Mouse (Mus musculus) neural tube, embryonic 11.5 days (tissue): ENCODE data around the gene Gm10273. TPM values are rescaled to one million over a fixed set of nuclear protein-coding genes. Genes with fewer than 3 reads are reported as not detected.
"Not testable (repeated sequence)": the region's sequence is repeated elsewhere in the genome, so short reads cannot be mapped to it uniquely, and the experiment has no call there.

Experiments
- ATAC-seq: fragments of 200-750 bp; cut with Nextera tagmentation; 2 replicates; pipeline ENCODE4 v1.8.0; 2017; ENCODE audit warnings: moderate number of reproducible peaks, mild to moderate bottlenecking, moderate TSS enrichment, moderate library complexity; ENCODE audit not compliant: insufficient read depth, low FRiP score, low TSS enrichment
- DNase-seq: peaks from one replicate; pipeline ENCODE4 v3.0.0-alpha.2; 2015; ENCODE audit warnings: low spot score
- H3K27ac ChIP-seq: fragments of 300-500 bp; sonication (generic); 2 replicates; pipeline ENCODE4 v1.5.1; 2014; ENCODE audit warnings: low read depth, mild to moderate bottlenecking, low read length
- H3K27me3 ChIP-seq: fragments of 300-500 bp; sonication (generic); 2 replicates; pipeline ENCODE4 v1.6.1; 2014; ENCODE audit warnings: mild to moderate bottlenecking, low read length, mixed read lengths; ENCODE audit not compliant: control insufficient read depth, insufficient read depth
- H3K36me3 ChIP-seq: fragments of 300-500 bp; sonication (generic); 2 replicates; pipeline ENCODE4 v1.6.1; 2014; ENCODE audit warnings: mild to moderate bottlenecking, low read length, moderate library complexity, mixed read lengths; ENCODE audit not compliant: control insufficient read depth, insufficient read depth
- H3K4me1 ChIP-seq: fragments of 300-500 bp; sonication (generic); 2 replicates; pipeline ENCODE4 v1.6.1; 2014; ENCODE audit warnings: low read length, mixed read lengths; ENCODE audit not compliant: control insufficient read depth, insufficient read depth
- H3K4me2 ChIP-seq: fragments of 300-500 bp; sonication (generic); 2 replicates; pipeline ENCODE4 v1.6.1; 2014; ENCODE audit warnings: low read depth, mild to moderate bottlenecking, moderate library complexity
- H3K4me3 ChIP-seq: fragments of 300-500 bp; sonication (generic); 2 replicates; pipeline ENCODE4 v1.5.1; 2014; ENCODE audit warnings: low read depth, low read length
- H3K9ac ChIP-seq: fragments of 300-500 bp; sonication (generic); 2 replicates; pipeline ENCODE4 v1.6.1; 2014; ENCODE audit warnings: mild to moderate bottlenecking, low read length
- H3K9me3 ChIP-seq: fragments of 300-500 bp; sonication (generic); 2 replicates; pipeline ENCODE4 v1.6.1; 2016; ENCODE audit warnings: low read length; ENCODE audit not compliant: control insufficient read depth
- WGBS: fragments of 180-500 bp; shearing (Covaris S2); extraction: QIAGEN DNeasy Blood & Tissue Kit; methylation state at CpG from one replicate; pipeline ENCODE4 v1.1.7; 2014; 5-methylcytosine and 5-hydroxymethylcytosine counted together
- polyA plus RNA-seq: library from polyadenylated mRNA; unstranded; fragments of >200 nt; fragmentation: Nextera tagmentation; extraction: Ambion mirVana; gene quantifications from 2 replicates; pipeline ENCODE4 v1.2.1, GENCODE M21; 2014

Gene Gm10273
- 2.4 and 16.1 TPM in 2 replicates for polyA plus RNA-seq

DNA sequence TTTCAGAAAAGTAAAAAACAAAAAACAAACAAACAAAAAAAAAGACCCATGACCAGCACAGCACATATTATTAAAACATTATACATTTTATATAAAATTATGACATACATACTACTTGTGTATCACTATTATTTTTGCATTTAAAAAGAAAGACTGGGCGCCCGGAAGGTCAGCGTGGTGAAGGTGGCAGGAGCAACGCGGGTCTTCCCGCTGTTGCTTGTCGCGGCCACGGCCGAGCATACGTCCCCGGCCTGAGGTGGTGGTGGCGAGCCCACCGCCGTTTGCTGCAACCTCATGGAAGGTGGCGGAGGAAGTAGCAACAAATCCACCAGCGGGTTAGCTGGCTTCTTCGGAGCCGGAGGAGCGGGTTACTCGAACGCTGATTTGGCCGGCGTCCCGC lies at the start of gene Gm10273:
Gm10273 (plus strand) TSS at position 172 of the 400 bp plus-strand sequence.
- H3K9ac ChIP-seq, ATAC-seq, H3K36me3 ChIP-seq, H3K27me3 ChIP-seq, H3K4me3 ChIP-seq, H3K4me2 ChIP-seq, DNase-seq, H3K27ac ChIP-seq, H3K9me3 ChIP-seq, H3K4me1 ChIP-seq: not testable (repeated sequence)
- 91% methylated on average over 10 of the region's 25 CpGs for WGBS

GRCm38 (mm10) chr10:59346560-59346959 lies 48.9 kb upstream of the Gm10273 start:
- Histone ChIP-seq H3K27ac (no peak overlapping the region), H3K4me3 (no peak overlapping the region), H3K4me2 (no peak overlapping the region), H3K9ac (no peak overlapping the region), H3K4me1 (no peaks in the 10 kb centered on the region), H3K9me3 (no peaks in the 10 kb centered on the region), H3K36me3 (peaks cover 19% of the 10 kb centered on the region), H3K27me3 (no peaks in the 10 kb centered on the region)
- ATAC-seq (no peak), DNase-seq (no peak)
- 96% methylated on average over 2 of the region's 2 CpGs for WGBS

GRCm38 (mm10) chr10:59348200-59348599 lies 47.2 kb upstream of the Gm10273 start:
- Histone ChIP-seq H3K27ac (no peak overlapping the region), H3K4me1 (no peaks in the 10 kb centered on the region), H3K4me2 (no peak overlapping the region), H3K9me3 (no peaks in the 10 kb centered on the region), H3K9ac (no peak overlapping the region), H3K36me3 (peaks cover 21% of the 10 kb centered on the region), H3K4me3 (no peak overlapping the region), H3K27me3 (no peaks in the 10 kb centered on the region)
- no peak for DNase-seq
- no peak for ATAC-seq
- WGBS, result 94% methylated on average over 9 of the region's 9 CpGs

DNA sequence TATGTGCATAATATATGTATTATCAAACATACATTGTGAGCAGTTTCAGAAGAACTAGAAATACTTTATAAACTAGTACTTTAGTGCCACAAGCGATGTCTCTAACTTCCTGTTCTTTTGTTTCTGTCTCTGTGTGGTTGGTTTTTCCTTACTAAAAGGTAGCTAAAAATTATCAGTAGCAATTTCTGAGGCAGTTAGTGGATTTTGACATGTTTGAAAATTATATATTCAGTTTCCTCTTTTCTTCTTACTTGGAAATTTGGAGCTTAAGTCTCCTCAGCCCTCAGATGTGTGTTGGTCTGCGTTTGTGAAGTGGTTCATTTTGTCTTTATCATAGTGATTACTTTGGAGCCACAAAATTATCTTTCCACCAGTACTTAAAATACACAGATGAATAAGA lies 45.9 kb upstream of the Gm10273 start:
- Histone ChIP-seq H3K4me2 (no peak overlapping the region), H3K27me3 (no peaks in the 10 kb centered on the region), H3K4me1 (no peaks in the 10 kb centered on the region), H3K9ac (no peak overlapping the region), H3K4me3 (no peak overlapping the region), H3K27ac (no peak overlapping the region), H3K9me3 (no peaks in the 10 kb centered on the region), H3K36me3 (peaks cover 21% of the 10 kb centered on the region)
- 96% methylated on average over 2 of the region's 2 CpGs for WGBS
- ATAC-seq (no peak), DNase-seq (no peak)

GRCm38 (mm10) chr10:59353065-59353464 lies 42.4 kb upstream of the Gm10273 start:
- DNase-seq (no peak), ATAC-seq (no peak)
- no peak overlapping the region for H3K4me2 ChIP-seq
- no peak overlapping the region for H3K9ac ChIP-seq
- WGBS, result 45% methylated on average over 1 of the region's 1 CpGs
- no peaks in the 10 kb centered on the region for H3K27me3 ChIP-seq
- H3K9me3 ChIP-seq, result no peaks in the 10 kb centered on the region
- no peaks in the 10 kb centered on the region for H3K4me1 ChIP-seq
- H3K4me3 ChIP-seq, result no peak overlapping the region
- H3K36me3 ChIP-seq, result peaks cover 17% of the 10 kb centered on the region
- no peak overlapping the region for H3K27ac ChIP-seq

GRCm38 (mm10) chr10:59354120-59354519 lies 41.3 kb upstream of the Gm10273 start:
- Histone ChIP-seq H3K4me1 (no peaks in the 10 kb centered on the region), H3K4me3 (no peak overlapping the region), H3K27me3 (no peaks in the 10 kb centered on the region), H3K36me3 (peaks cover 11% of the 10 kb centered on the region), H3K27ac (no peak overlapping the region), H3K4me2 (no peak overlapping the region), H3K9me3 (no peaks in the 10 kb centered on the region), H3K9ac (no peak overlapping the region)
- DNase-seq, result no peak
- WGBS, result 74% methylated on average over 12 of the region's 12 CpGs
- ATAC-seq, result no peak

DNA sequence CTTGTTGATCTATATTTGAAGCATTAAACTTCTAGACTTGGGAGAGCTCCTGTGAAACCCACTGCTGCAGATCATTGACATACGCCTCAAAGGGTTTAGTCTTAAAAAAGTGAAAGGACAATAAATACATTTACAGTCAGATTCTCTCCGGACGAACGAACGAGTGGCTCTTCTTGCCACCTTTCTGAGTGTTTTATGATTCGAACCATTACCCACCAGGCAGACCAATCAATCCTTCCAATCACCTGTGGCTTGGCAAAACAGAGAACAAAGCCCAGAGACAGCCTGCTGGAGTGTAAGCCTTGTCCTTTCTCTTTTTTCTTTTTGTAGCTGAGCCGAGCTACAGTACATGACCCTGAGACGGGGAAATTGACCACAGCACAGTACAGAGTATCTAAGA lies 40.4 kb upstream of the Gm10273 start:
- Histone ChIP-seq H3K9me3 (no peaks in the 10 kb centered on the region), H3K9ac (no peak overlapping the region), H3K4me2 (no peak overlapping the region), H3K4me3 (no peak overlapping the region), H3K27me3 (no peaks in the 10 kb centered on the region), H3K4me1 (no peaks in the 10 kb centered on the region), H3K27ac (no peak overlapping the region), H3K36me3 (peaks cover 11% of the 10 kb centered on the region)
- WGBS, result 43% methylated on average over 8 of the region's 8 CpGs
- ATAC-seq (no peak), DNase-seq (no peak)

- no peaks in the 10 kb centered on the region; the same call in 1 of the 2 replicates for H3K36me3 ChIP-seq
- H3K9me3 ChIP-seq, result no peaks in the 10 kb centered on the region
- no peak overlapping the region for H3K27ac ChIP-seq
- ATAC-seq (no peak), DNase-seq (no peak)
- H3K4me1 ChIP-seq, result no peaks in the 10 kb centered on the region
- H3K4me2 ChIP-seq, result no peak overlapping the region
- no peaks in the 10 kb centered on the region for H3K27me3 ChIP-seq
- H3K9ac ChIP-seq, result no peak overlapping the region
- H3K4me3 ChIP-seq, result no peak overlapping the region
- WGBS, result 90% methylated on average over 4 of the region's 4 CpGs
Measured at GRCm38 (mm10) chr10:59358744-59359143, 36.7 kb upstream of the Gm10273 start.

- 87% methylated on average over 2 of the region's 2 CpGs for WGBS
- H3K27me3 ChIP-seq, result no peaks in the 10 kb centered on the region
- no peak overlapping the region for H3K4me3 ChIP-seq
Measured at GRCm38 (mm10) chr10:59363208-59363607, 32.2 kb upstream of the Gm10273 start.

More at GRCm38 (mm10) chr10:59363208-59363607, 32.2 kb upstream of the Gm10273 start:
- ATAC-seq (no peak), DNase-seq (no peak)
- Histone ChIP-seq H3K9me3 (no peaks in the 10 kb centered on the region), H3K36me3 (peaks cover 10% of the 10 kb centered on the region), H3K9ac (no peak overlapping the region), H3K4me1 (no peaks in the 10 kb centered on the region), H3K4me2 (no peak overlapping the region), H3K27ac (no peak overlapping the region)
